Mouse (Mus musculus) stomach, postnatal 0 days (tissue): ENCODE results near the gene Nthl1.

Experiments
- CTCF ChIP-seq: IDR thresholded peaks from 2 replicates; pipeline ENCODE4 v1.5.1; 2016; ENCODE audit warnings: antibody characterized with exemption, low read depth, mild to moderate bottlenecking, moderate library complexity
- EP300 ChIP-seq: optimal IDR thresholded peaks from 2 replicates; pipeline ENCODE3; 2016; ENCODE audit warnings: antibody characterized with exemption

DNA sequence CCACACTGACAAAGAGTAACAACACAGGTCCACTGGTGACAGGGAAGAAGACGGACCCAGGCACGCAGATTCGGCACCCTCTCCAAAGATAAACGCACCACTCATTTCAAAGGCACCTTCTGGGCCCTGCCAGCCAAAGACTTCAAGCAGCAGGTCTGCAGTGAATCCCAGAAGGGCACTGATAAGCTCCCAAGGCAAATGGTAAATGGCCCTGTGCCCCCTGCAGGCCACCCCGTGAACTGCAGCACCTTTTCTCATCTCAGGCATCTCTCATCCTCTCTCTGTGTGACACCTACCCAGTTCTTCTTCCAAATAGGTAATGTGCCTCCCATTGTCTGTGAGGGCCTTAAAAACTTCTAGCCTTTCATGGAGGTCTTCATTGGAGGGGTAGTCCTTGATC, 3.8 kb upstream of the Nthl1 start:
- TF ChIP-seq CTCF (peak; percentile 94), EP300 (no peak)
